Comparison of ENCODE assay signal across 8 mouse cellular contexts in genomic region chr11:68399548-68400020, GRCm38 (mm10). TPM values are rescaled to one million over a fixed set of nuclear protein-coding genes. Genes with fewer than 3 reads are reported as not detected.
A peak's percentile ranks its signal among the peaks of the same experiment; 100 is the strongest.
DNase-seq lines count a peak whose midpoint lies in the region; ATAC-seq and TF ChIP-seq lines count a peak whose summit lies in the region.

No protein-coding gene starts in this region.

- H3K4me1 ChIP-seq in cortical plate, adult 2 months (ENCODE audit: control insufficient read depth, insufficient read depth, low read length) = no peaks in the 10 kb centered on the region
- peaks cover 25% of the 10 kb centered on the region for H3K4me1 ChIP-seq in heart, embryonic 15.5 days (replicated peaks)
- H3K4me1 ChIP-seq in limb, embryonic 10.5 days = peaks cover 24% of the 10 kb centered on the region
- peaks cover 23% of the 10 kb centered on the region for H3K4me1 ChIP-seq in neural tube, embryonic 15.5 days

- 1% methylated on average over 47 of the region's 47 CpGs for WGBS in heart, embryonic 15.5 days
- under 1% methylated on average over 47 of the region's 47 CpGs for WGBS in limb, embryonic 10.5 days
- under 1% methylated on average over 47 of the region's 47 CpGs for WGBS in neural tube, embryonic 15.5 days

- H3K36me3 ChIP-seq in heart, embryonic 15.5 days = no peaks in the 10 kb centered on the region
- no peaks in the 10 kb centered on the region for H3K36me3 ChIP-seq in limb, embryonic 10.5 days
- H3K36me3 ChIP-seq in neural tube, embryonic 15.5 days = no peaks in the 10 kb centered on the region

- H3K9me3 ChIP-seq in heart, embryonic 15.5 days (replicated peaks) = no peaks in the 10 kb centered on the region
- H3K9me3 ChIP-seq in limb, embryonic 10.5 days (replicated peaks) = no peaks in the 10 kb centered on the region
- no peaks in the 10 kb centered on the region for H3K9me3 ChIP-seq in neural tube, embryonic 15.5 days (replicated peaks)

- peak; percentile 40 for ATAC-seq in heart, embryonic 15.5 days (replicated peaks; ENCODE audit: insufficient number of reproducible peaks, insufficient read depth, low FRiP score, low read depth)
- peak; percentile 87 for ATAC-seq in neural tube, embryonic 15.5 days (ENCODE audit: low FRiP score)

- H3K4me2 ChIP-seq in heart, embryonic 15.5 days = peak overlapping the region; percentile 97
- H3K4me2 ChIP-seq in neural tube, embryonic 15.5 days = peak overlapping the region; percentile 98

- TF ChIP-seq POLR2A in cortical plate, adult 2 months (IDR thresholded peaks at IDR 0.05; ENCODE audit: extremely low read depth, insufficient read depth, low read length) = no peak

- H3K9ac ChIP-seq in heart, embryonic 15.5 days = peak overlapping the region; percentile 68
- H3K9ac ChIP-seq in neural tube, embryonic 15.5 days (replicated peaks) = peak overlapping the region; percentile 61

- no peak overlapping the region for H3K27ac ChIP-seq in cortical plate, adult 2 months (ENCODE audit: insufficient read depth, low read length)
- peak overlapping the region; percentile 72 for H3K27ac ChIP-seq in heart, embryonic 15.5 days
- peak overlapping the region; percentile 73 for H3K27ac ChIP-seq in limb, embryonic 10.5 days
- H3K27ac ChIP-seq in neural tube, embryonic 15.5 days (replicated peaks) = peak overlapping the region; percentile 61

- peaks cover 88% of the 10 kb centered on the region for H3K27me3 ChIP-seq in heart, embryonic 15.5 days
- H3K27me3 ChIP-seq in limb, embryonic 10.5 days (ENCODE audit: low read depth, poor library complexity, severe bottlenecking) = peaks cover 100% of the 10 kb centered on the region
- H3K27me3 ChIP-seq in neural tube, embryonic 15.5 days (replicated peaks) = peaks cover 38% of the 10 kb centered on the region

- peak; percentile 20 to 44 for DNase-seq in layer of hippocampus, postnatal 10 days (ENCODE audit: low spot score in 2 of 2)
- DNase-seq in layer of hippocampus, adult 18-20 months (ENCODE audit: low spot score in 2 of 2) = no peak
- peak; percentile 75 for DNase-seq in limb, embryonic 10.5 days (ENCODE audit: low spot score)
- DNase-seq in urinary bladder, adult 2 months (ENCODE audit: low spot score) = no peak
- DNase-seq in MN1 (ENCODE audit: low spot score) = no peak

- no peak for TF ChIP-seq CTCF in cortical plate, adult 2 months (IDR thresholded peaks at IDR 0.05; ENCODE audit: extremely low read depth, insufficient read depth, low read length)

- peak overlapping the region; percentile 20; the same call in 1 of the 2 replicates for H3K4me3 ChIP-seq in cortical plate, adult 2 months (ENCODE audit: insufficient read depth, low read length)
- H3K4me3 ChIP-seq in heart, embryonic 15.5 days = peak overlapping the region; percentile 61
- H3K4me3 ChIP-seq in limb, embryonic 10.5 days = peak overlapping the region; percentile 60
- H3K4me3 ChIP-seq in neural tube, embryonic 15.5 days (replicated peaks) = peak overlapping the region; percentile 54

RNA-seq across cellular contexts. Expression of gene Ntn1, which starts 1.0 kb away (rescaled TPM):
- 10 to 100 TPM in 1 of 2 experiments, 1 to 10 TPM in 1; 9.8 to 10.6 TPM for total RNA-seq in layer of hippocampus, postnatal 10 days (2021)
- 1 to 10 TPM; 5.7 to 6.9 TPM for total RNA-seq in layer of hippocampus, adult 18-20 months (2021)
- polyA plus RNA-seq in cortical plate, adult 2 months (2012; rRNA removed) = 4.2 and 5.0 TPM in 2 replicates
- polyA plus RNA-seq in heart, embryonic 15.5 days (2015; fragmentation: Nextera tagmentation; extraction: Ambion mirVana) = 18.3 and 21.6 TPM in 2 replicates
- 4.8 and 7.7 TPM in 2 replicates for polyA plus RNA-seq in limb, embryonic 10.5 days (2016; fragmentation: Nextera tagmentation; extraction: Ambion mirVana)
- polyA plus RNA-seq in neural tube, embryonic 15.5 days (2015; fragmentation: Nextera tagmentation; extraction: Ambion mirVana) = 25.7 and 28.9 TPM in 2 replicates
- polyA plus RNA-seq in urinary bladder, adult 2 months (2012; rRNA removed) = 17.7 and 25.2 TPM in 2 replicates

RNA-seq across cellular contexts. Expression of gene Pik3r5, which starts 32.3 kb away (rescaled TPM):
- total RNA-seq in layer of hippocampus, postnatal 10 days (2021) = 1 to 10 TPM; 1.2 to 1.6 TPM
- 1 to 10 TPM; 2.4 to 2.8 TPM for total RNA-seq in layer of hippocampus, adult 18-20 months (2021)
- polyA plus RNA-seq in cortical plate, adult 2 months (2012; rRNA removed) = 2.2 and 2.6 TPM in 2 replicates
- polyA plus RNA-seq in heart, embryonic 15.5 days (2015; fragmentation: Nextera tagmentation; extraction: Ambion mirVana) = 0.68 and 1.5 TPM in 2 replicates
- polyA plus RNA-seq in limb, embryonic 10.5 days (2016; fragmentation: Nextera tagmentation; extraction: Ambion mirVana) = 1.3 and 1.5 TPM in 2 replicates
- polyA plus RNA-seq in neural tube, embryonic 15.5 days (2015; fragmentation: Nextera tagmentation; extraction: Ambion mirVana) = 0.72 and 2.0 TPM in 2 replicates
- polyA plus RNA-seq in urinary bladder, adult 2 months (2012; rRNA removed) = 1.5 and 2.5 TPM in 2 replicates

Comparison
In these comparisons a context has a peak if more than half of its experiments do, and no peak if none do; other contexts are left out.
1. DNase-seq: peak in layer of hippocampus, postnatal 10 days (2 of 2) and limb, embryonic 10.5 days (single experiment); none in layer of hippocampus, adult 18-20 months (0 of 2), urinary bladder, adult 2 months (single experiment) and MN1 (single experiment).
2. Peak in every context shown above with its lines, with median percentiles within 50 percentile points of each other: H3K4me3 ChIP-seq.